Mouse (Mus musculus): Measurements from ENCODE around the gene Cog2. TPM values are rescaled to one million over a fixed set of nuclear protein-coding genes. Genes with fewer than 3 reads are reported as not detected.

Cog2 gene
- polyA plus RNA-seq, 1 experiment from 2014 or later: 20.6 TPM

GRCm38 (mm10) chr8:124567584-124567983 lies 47.0 kb downstream of the Cog2 start:
- no peaks in the 10 kb centered on the region for H3K27me3 ChIP-seq (replicated peaks; ENCODE audit: control insufficient read depth, insufficient read depth, low read length)
- no peaks in the 10 kb centered on the region for H3K36me3 ChIP-seq (ENCODE audit: control insufficient read depth, insufficient read depth)
- no peaks in the 10 kb centered on the region for H3K4me1 ChIP-seq (replicated peaks; ENCODE audit: control insufficient read depth, insufficient read depth, low read length)
- TF ChIP-seq CTCF (IDR thresholded peaks at IDR 0.05; ENCODE audit: low read depth): no peak
- H3K4me2 ChIP-seq (replicated peaks; ENCODE audit: low read depth): no peak overlapping the region
- H3K9me3 ChIP-seq (ENCODE audit: control insufficient read depth): no peaks in the 10 kb centered on the region
- ATAC-seq: no peak
- WGBS: 79% methylated on average over 3 of the region's 3 CpGs
- no peak overlapping the region for H3K4me3 ChIP-seq (ENCODE audit: low read depth, low read length)
- H3K9ac ChIP-seq (ENCODE audit: low read depth, low read length): no peak overlapping the region
- no peak overlapping the region for H3K27ac ChIP-seq (ENCODE audit: low read depth, low read length)

- no peak overlapping the region for H3K27ac ChIP-seq (ENCODE audit: low read depth, low read length)
- H3K4me2 ChIP-seq (replicated peaks; ENCODE audit: low read depth): no peak overlapping the region
- 64% methylated on average over 2 of the region's 2 CpGs for WGBS
- ATAC-seq: no peak
- H3K27me3 ChIP-seq (replicated peaks; ENCODE audit: control insufficient read depth, insufficient read depth, low read length): no peaks in the 10 kb centered on the region
- H3K9ac ChIP-seq (ENCODE audit: low read depth, low read length): no peak overlapping the region
- no peaks in the 10 kb centered on the region for H3K36me3 ChIP-seq (ENCODE audit: control insufficient read depth, insufficient read depth)
- TF ChIP-seq CTCF (IDR thresholded peaks at IDR 0.05; ENCODE audit: low read depth): no peak
- no peaks in the 10 kb centered on the region for H3K4me1 ChIP-seq (replicated peaks; ENCODE audit: control insufficient read depth, insufficient read depth, low read length)
- H3K9me3 ChIP-seq (ENCODE audit: control insufficient read depth): no peaks in the 10 kb centered on the region
- H3K4me3 ChIP-seq (ENCODE audit: low read depth, low read length): no peak overlapping the region
These were observed 48.5 kb downstream of the Cog2 start for GRCm38 (mm10) chr8:124569100-124569499.

GRCm38 (mm10) chr8:124569593-124569992 lies 49.0 kb downstream of the Cog2 start, which contains the start of gene Agt:
Gene Agt (minus strand): TSS chr8:124569706.
- no peak for TF ChIP-seq CTCF (IDR thresholded peaks at IDR 0.05; ENCODE audit: low read depth)
- H3K4me3 ChIP-seq (ENCODE audit: low read depth, low read length): no peak within 1 kb of the TSS

GRCm38 (mm10) chr8:124571732-124572429 lies 51.3 kb downstream of the Cog2 start:
- Histone ChIP-seq H3K9ac (ENCODE audit: low read depth, low read length) (no peak overlapping the region), H3K36me3 (ENCODE audit: control insufficient read depth, insufficient read depth) (no peaks in the 10 kb centered on the region), H3K4me2 (replicated peaks; ENCODE audit: low read depth) (no peak overlapping the region), H3K27me3 (replicated peaks; ENCODE audit: control insufficient read depth, insufficient read depth, low read length) (no peaks in the 10 kb centered on the region), H3K9me3 (ENCODE audit: control insufficient read depth) (no peaks in the 10 kb centered on the region), H3K27ac (ENCODE audit: low read depth, low read length) (peak overlapping the region; percentile 22; the same call in 1 of the 2 replicates), H3K4me1 (replicated peaks; ENCODE audit: control insufficient read depth, insufficient read depth, low read length) (no peaks in the 10 kb centered on the region), H3K4me3 (ENCODE audit: low read depth, low read length) (no peak overlapping the region)
- WGBS: 57% methylated on average over 8 of the region's 8 CpGs
- no peak for TF ChIP-seq CTCF (IDR thresholded peaks at IDR 0.05; ENCODE audit: low read depth)
- no peak for ATAC-seq

More at GRCm38 (mm10) chr8:124569593-124569992, 49.0 kb downstream of the Cog2 start, which contains the start of gene Agt:
- Histone ChIP-seq H3K36me3 (ENCODE audit: control insufficient read depth, insufficient read depth) (no peaks in the 10 kb centered on the region), H3K4me1 (replicated peaks; ENCODE audit: control insufficient read depth, insufficient read depth, low read length) (no peaks in the 10 kb centered on the region), H3K9me3 (ENCODE audit: control insufficient read depth) (no peaks in the 10 kb centered on the region), H3K9ac (ENCODE audit: low read depth, low read length) (no peak within 1 kb of the TSS), H3K27ac (ENCODE audit: low read depth, low read length) (0 out of 2 replicates have a peak within 1 kb of the TSS, but pooled peaks have one; percentile 21), H3K27me3 (replicated peaks; ENCODE audit: control insufficient read depth, insufficient read depth, low read length) (no peaks in the 10 kb centered on the region), H3K4me2 (replicated peaks; ENCODE audit: low read depth) (no peak within 1 kb of the TSS)
- WGBS: 64% methylated on average over 2 of the region's 2 CpGs
- ATAC-seq: no peak

- no peaks in the 10 kb centered on the region for H3K27me3 ChIP-seq (replicated peaks; ENCODE audit: control insufficient read depth, insufficient read depth, low read length)
- H3K4me1 ChIP-seq (replicated peaks; ENCODE audit: control insufficient read depth, insufficient read depth, low read length): no peaks in the 10 kb centered on the region
- H3K9me3 ChIP-seq (ENCODE audit: control insufficient read depth): no peaks in the 10 kb centered on the region
- no peak overlapping the region for H3K4me2 ChIP-seq (replicated peaks; ENCODE audit: low read depth)
- H3K36me3 ChIP-seq (ENCODE audit: control insufficient read depth, insufficient read depth): no peaks in the 10 kb centered on the region
- H3K9ac ChIP-seq (ENCODE audit: low read depth, low read length): no peak overlapping the region
- 0 out of 2 replicates have a peak, but pooled peaks have one; percentile 2 for TF ChIP-seq CTCF (IDR thresholded peaks at IDR 0.05; ENCODE audit: low read depth)
- no peak overlapping the region for H3K27ac ChIP-seq (ENCODE audit: low read depth, low read length)
- H3K4me3 ChIP-seq (ENCODE audit: low read depth, low read length): no peak overlapping the region
- no peak for ATAC-seq
These were observed 51.8 kb downstream of the Cog2 start for GRCm38 (mm10) chr8:124572430-124572775.

- H3K4me3 ChIP-seq (ENCODE audit: low read depth, low read length): no peak overlapping the region
- no peaks in the 10 kb centered on the region for H3K9me3 ChIP-seq (ENCODE audit: control insufficient read depth)
- no peak overlapping the region; the same call in 1 of the 2 replicates for H3K27ac ChIP-seq (ENCODE audit: low read depth, low read length)
- no peak overlapping the region for H3K9ac ChIP-seq (ENCODE audit: low read depth, low read length)
- H3K4me1 ChIP-seq (replicated peaks; ENCODE audit: control insufficient read depth, insufficient read depth, low read length): no peaks in the 10 kb centered on the region
- TF ChIP-seq CTCF (IDR thresholded peaks at IDR 0.05; ENCODE audit: low read depth): peak; percentile 93
- WGBS: 59% methylated on average over 15 of the region's 15 CpGs
- no peaks in the 10 kb centered on the region for H3K27me3 ChIP-seq (replicated peaks; ENCODE audit: control insufficient read depth, insufficient read depth, low read length)
- peak; percentile 54; the same call in 1 of the 2 replicates for ATAC-seq
- H3K36me3 ChIP-seq (ENCODE audit: control insufficient read depth, insufficient read depth): no peaks in the 10 kb centered on the region
- no peak overlapping the region for H3K4me2 ChIP-seq (replicated peaks; ENCODE audit: low read depth)
These were observed 53.2 kb downstream of the Cog2 start for GRCm38 (mm10) chr8:124573552-124574340.
